Mouse (Mus musculus) lung, adult 2 months (tissue): ENCODE results near the gene Grb2.

Source experiments
- CTCF ChIP-seq: fragments of 200-500 bp; IDR thresholded peaks from 2 replicates; pipeline ENCODE4 v1.5.1; 2011; ENCODE audit warnings: mild to moderate bottlenecking, low read length, control low read depth; ENCODE audit not compliant: insufficient read depth
- POLR2A ChIP-seq: fragments of 200-500 bp; IDR thresholded peaks from 2 replicates; pipeline ENCODE4 v1.6.1; 2011; ENCODE audit warnings: low read depth, mild to moderate bottlenecking, control low read depth, low read length, borderline replicate concordance; ENCODE audit errors: extremely low read depth

DNA sequence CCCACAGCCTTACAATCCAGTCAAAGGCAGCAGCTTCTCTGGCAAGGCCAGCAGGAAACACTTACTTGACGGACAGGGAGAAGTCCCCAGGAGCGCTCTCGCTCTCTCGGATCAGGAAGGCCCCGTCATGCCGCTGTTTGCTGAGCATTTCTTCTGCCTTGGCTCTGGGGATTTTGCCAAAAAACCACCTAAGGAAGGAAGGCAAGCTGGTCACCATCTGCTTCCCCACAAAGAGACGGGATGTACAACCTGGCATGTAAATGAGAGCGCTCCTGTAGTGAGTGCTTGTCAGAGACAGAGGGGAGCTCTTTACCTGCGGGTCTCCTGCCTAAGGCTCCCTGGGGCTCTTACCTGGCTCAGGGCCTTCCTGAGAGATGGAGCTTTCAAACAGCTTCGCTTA lies 58.7 kb downstream of the Grb2 start:
- TF ChIP-seq CTCF, result no peak
- no peak for TF ChIP-seq POLR2A
